Mouse (Mus musculus) MEL (cell line): ENCODE measurements around the gene Fto. TPM values are rescaled to one million over a fixed set of nuclear protein-coding genes. Genes with fewer than 3 reads are reported as not detected.

Experiments
- DNase-seq: peaks from one replicate; pipeline ENCODE4 v3.0.0; 2011; ENCODE audit warnings: low read depth, low spot score
- H3K27ac ChIP-seq: 2 replicates; pipeline ENCODE4 v1.5.1; 2012; ENCODE audit warnings: low read depth, mild to moderate bottlenecking, control low read depth, low read length, moderate library complexity; ENCODE audit not compliant: control insufficient read depth
- H3K27me3 ChIP-seq, 2 experiments: fragments of 150-350 bp in 1 of 2; sonication (generic) in 1 of 2; 2 replicates each; pipeline ENCODE4 v1.6.1; 2012; ENCODE audit warnings: low read length in 2 of 2, mild to moderate bottlenecking in 2 of 2, improper control_type of control experiment in 1 of 2, moderate library complexity in 1 of 2; ENCODE audit not compliant: insufficient read depth in 2 of 2, control insufficient read depth in 1 of 2
- H3K36me3 ChIP-seq, 2 experiments: 2 replicates each; pipeline ENCODE4 v1.6.1; 2012 to 2014; ENCODE audit warnings: low read length in 2 of 2, improper control_type of control experiment in 1 of 2, inconsistent platforms in 1 of 2, mild to moderate bottlenecking in 1 of 2; ENCODE audit not compliant: insufficient read depth in 2 of 2, control insufficient read depth in 1 of 2
- H3K4me1 ChIP-seq, 2 experiments: fragments of 150-350 bp in 1 of 2; sonication (generic) in 1 of 2; 2 replicates each; pipeline ENCODE4 v1.6.1; 2012; ENCODE audit warnings: low read length in 2 of 2, improper control_type of control experiment in 1 of 2, mild to moderate bottlenecking in 1 of 2; ENCODE audit not compliant: insufficient read depth in 2 of 2, control insufficient read depth in 1 of 2
- H3K4me3 ChIP-seq, 2 experiments: fragments of 150-350 bp in 1 of 2; sonication (generic) in 1 of 2; 2 replicates each; pipeline ENCODE4 v1.5.1; 2012; ENCODE audit warnings: low read depth in 2 of 2, low read length in 2 of 2, mild to moderate bottlenecking in 2 of 2, moderate library complexity in 2 of 2, control low read depth in 1 of 2, improper control_type of control experiment in 1 of 2; ENCODE audit not compliant: control insufficient read depth in 1 of 2, insufficient read depth in 1 of 2
- H3K79me2 ChIP-seq: 2 replicates; pipeline ENCODE4 v1.6.1; 2012; ENCODE audit warnings: mild to moderate bottlenecking, low read length, moderate library complexity; ENCODE audit not compliant: control insufficient read depth, poor library complexity, insufficient read depth
- H3K9ac ChIP-seq: 2 replicates; pipeline ENCODE4 v1.6.1; 2012; ENCODE audit warnings: low read depth, mild to moderate bottlenecking, control low read depth, low read length, moderate library complexity; ENCODE audit not compliant: control insufficient read depth, poor library complexity, severe bottlenecking
- H3K9me3 ChIP-seq: fragments of 150-350 bp; sonication (generic); replicated peaks from 2 replicates; pipeline ENCODE4 v1.6.1; 2012; ENCODE audit warnings: mild to moderate bottlenecking, low read length, improper control_type of control experiment, moderate library complexity; ENCODE audit not compliant: insufficient read depth
- BHLHE40 ChIP-seq: IDR thresholded peaks from 2 replicates; pipeline ENCODE4 v1.6.1; 2012; ENCODE audit warnings: low read depth, mild to moderate bottlenecking, inconsistent platforms, low read length, improper control_type of control experiment, borderline replicate concordance
- CHD1 ChIP-seq: IDR thresholded peaks from 2 replicates; pipeline ENCODE4 v1.6.1; 2012; ENCODE audit warnings: low read depth, mild to moderate bottlenecking, inconsistent platforms, low read length, improper control_type of control experiment
- CHD2 ChIP-seq: IDR thresholded peaks from 2 replicates; pipeline ENCODE4 v1.6.1; 2011; ENCODE audit warnings: low read length, improper control_type of control experiment
- CTCF ChIP-seq, 3 experiments: IDR thresholded peaks in 2 of 3; conservative IDR thresholded peaks in 1 of 3; 2 replicates each; pipeline ENCODE4 v1.5.1; 2011 to 2012; ENCODE audit warnings: low read length in 3 of 3, low read depth in 2 of 3, mild to moderate bottlenecking in 2 of 3, improper control_type of control experiment in 1 of 3, inconsistent platforms in 1 of 3, mixed read lengths in 1 of 3, moderate library complexity in 1 of 3; ENCODE audit not compliant: control insufficient read depth in 1 of 3, insufficient read depth in 1 of 3, poor library complexity in 1 of 3, severe bottlenecking in 1 of 3
- E2F4 ChIP-seq: IDR thresholded peaks from 2 replicates; pipeline ENCODE4 v1.6.1; 2011; ENCODE audit warnings: low read depth, low read length, improper control_type of control experiment, borderline replicate concordance
- EP300 ChIP-seq, 2 experiments: IDR thresholded peaks; 2 replicates each; pipeline ENCODE4 v1.6.1; 2011; ENCODE audit warnings: improper control_type of control experiment in 2 of 2, low read length in 2 of 2, low read depth in 1 of 2, mild to moderate bottlenecking in 1 of 2
- ETS1 ChIP-seq: IDR thresholded peaks from 2 replicates; pipeline ENCODE4 v1.6.1; 2012; ENCODE audit warnings: low read depth, mild to moderate bottlenecking, inconsistent platforms, low read length, improper control_type of control experiment, moderate library complexity
- GATA1 ChIP-seq: IDR thresholded peaks from 2 replicates; pipeline ENCODE4 v1.6.1; 2011; ENCODE audit warnings: low read depth, low read length, improper control_type of control experiment
- HCFC1 ChIP-seq: IDR thresholded peaks from 2 replicates; pipeline ENCODE4 v1.6.1; 2012; ENCODE audit warnings: low read depth, mild to moderate bottlenecking, inconsistent platforms, low read length, improper control_type of control experiment, moderate library complexity
- JUND ChIP-seq: IDR thresholded peaks from 2 replicates; pipeline ENCODE4 v1.6.1; 2011; ENCODE audit warnings: low read depth, mild to moderate bottlenecking, improper control_type of control experiment, low read length
- KAT2A ChIP-seq: conservative IDR thresholded peaks from 2 replicates; pipeline ENCODE4 v1.6.1; 2012; ENCODE audit warnings: low read depth, low read length, improper control_type of control experiment, inconsistent platforms
- MAX ChIP-seq: IDR thresholded peaks from 2 replicates; pipeline ENCODE4 v1.6.1; 2011; ENCODE audit warnings: low read length, improper control_type of control experiment
- MAZ ChIP-seq: IDR thresholded peaks from 2 replicates; pipeline ENCODE4 v1.6.1; 2012; ENCODE audit warnings: low read depth, mild to moderate bottlenecking, inconsistent platforms, low read length, improper control_type of control experiment
- MXI1 ChIP-seq: IDR thresholded peaks from 2 replicates; pipeline ENCODE4 v1.6.1; 2011; ENCODE audit warnings: mild to moderate bottlenecking, low read depth, low read length, improper control_type of control experiment
- MYC ChIP-seq: IDR thresholded peaks from 2 replicates; pipeline ENCODE4 v1.6.1; 2011; ENCODE audit warnings: low read depth, mild to moderate bottlenecking, low read length, improper control_type of control experiment, moderate library complexity
- NELFE ChIP-seq: IDR thresholded peaks from 2 replicates; pipeline ENCODE4 v1.6.1; 2011; ENCODE audit warnings: low read depth, low read length, improper control_type of control experiment
- POLR2A ChIP-seq, 2 experiments: IDR thresholded peaks; 2 replicates each; pipeline ENCODE4 v1.6.1; 2011 to 2012; ENCODE audit warnings: low read length in 2 of 2, mild to moderate bottlenecking in 2 of 2, control low read depth in 1 of 2, improper control_type of control experiment in 1 of 2, low read depth in 1 of 2, moderate library complexity in 1 of 2; ENCODE audit not compliant: control insufficient read depth in 1 of 2, insufficient read depth in 1 of 2, poor library complexity in 1 of 2
- POLR2AphosphoS2 ChIP-seq: IDR thresholded peaks from 2 replicates; pipeline ENCODE4 v1.6.1; 2011; ENCODE audit warnings: low read length, improper control_type of control experiment
- POLR2AphosphoS5 ChIP-seq: IDR thresholded peaks from 2 replicates; pipeline ENCODE4 v1.6.1; 2012; ENCODE audit warnings: low read depth, borderline replicate concordance, mild to moderate bottlenecking, inconsistent platforms, low read length, moderate library complexity, mixed read lengths
- RAD21 ChIP-seq: IDR thresholded peaks from 2 replicates; pipeline ENCODE4 v1.6.1; 2011; ENCODE audit warnings: mild to moderate bottlenecking, low read depth, low read length, improper control_type of control experiment
- RCOR1 ChIP-seq: IDR thresholded peaks from 2 replicates; pipeline ENCODE4 v1.6.1; 2012; ENCODE audit warnings: low read depth, mild to moderate bottlenecking, inconsistent platforms, low read length, improper control_type of control experiment
- SIN3A ChIP-seq: IDR thresholded peaks from 2 replicates; pipeline ENCODE4 v1.6.1; 2012; ENCODE audit warnings: low read length, improper control_type of control experiment, inconsistent platforms
- SMC3 ChIP-seq: IDR thresholded peaks from 2 replicates; pipeline ENCODE4 v1.6.1; 2011; ENCODE audit warnings: low read depth, low read length, improper control_type of control experiment
- TAL1 ChIP-seq: IDR thresholded peaks from 2 replicates; pipeline ENCODE4 v1.6.1; 2012; ENCODE audit warnings: mild to moderate bottlenecking, inconsistent platforms, low read length, moderate library complexity, mixed read lengths
- TBP ChIP-seq: IDR thresholded peaks from 2 replicates; pipeline ENCODE4 v1.8.0; 2011; ENCODE audit warnings: low read depth, low read length, improper control_type of control experiment
- UBTF ChIP-seq: IDR thresholded peaks from 2 replicates; pipeline ENCODE4 v1.6.1; 2012; ENCODE audit warnings: low read depth, mild to moderate bottlenecking, inconsistent platforms, low read length, improper control_type of control experiment, moderate library complexity, borderline replicate concordance; ENCODE audit not compliant: insufficient read depth
- USF1 ChIP-seq: IDR thresholded peaks from 2 replicates; pipeline ENCODE4 v1.6.1; 2014; ENCODE audit warnings: low read depth, mild to moderate bottlenecking, inconsistent platforms, low read length, improper control_type of control experiment, moderate library complexity
- USF2 ChIP-seq, 2 experiments: IDR thresholded peaks; 2 replicates each; pipeline ENCODE4 v1.6.1; 2011 to 2012; ENCODE audit warnings: improper control_type of control experiment in 2 of 2, low read length in 2 of 2, borderline replicate concordance in 1 of 2, inconsistent platforms in 1 of 2, low read depth in 1 of 2, mild to moderate bottlenecking in 1 of 2; ENCODE audit not compliant: insufficient read depth in 1 of 2
- ZKSCAN1 ChIP-seq: IDR thresholded peaks from 2 replicates; pipeline ENCODE4 v1.6.1; 2012; ENCODE audit warnings: low read depth, mild to moderate bottlenecking, inconsistent platforms, low read length, improper control_type of control experiment, moderate library complexity
- ZNF384 ChIP-seq: IDR thresholded peaks from 2 replicates; pipeline ENCODE4 v1.6.1; 2012; ENCODE audit warnings: low read depth, mild to moderate bottlenecking, inconsistent platforms, low read length, improper control_type of control experiment
- polyA plus RNA-seq, 2 experiments: library from polyadenylated mRNA; stranded (reverse) in 1 of 2; unstranded in 1 of 2; fragments of >175 nt in 1 of 2; fragments of >200 nt in 1 of 2; gene quantifications; 2 replicates each; pipeline versions ENCODE4 v1.2.1 to v1.2.4; 2012; ENCODE audit warnings: low replicate concordance in 2 of 2, low read depth in 1 of 2; ENCODE audit not compliant: insufficient read length in 2 of 2, insufficient read depth in 1 of 2, missing spikeins in 1 of 2
- total RNA-seq: library from RNA; depleted of rRNA; stranded (reverse); fragments of 300-350 nt; gene quantifications from 2 replicates; pipeline ENCODE4 v1.2.3, GENCODE M21; 2012

Fto gene
- total and polyA plus RNA-seq, 3 experiments: 13.5 to 41.1 TPM; not detected in 1

- DNase-seq: peak; percentile 84
- H3K4me3 ChIP-seq: no peak overlapping the region
- peaks cover 6% of the 10 kb centered on the region; the same call in 1 of the 2 replicates for H3K79me2 ChIP-seq
- H3K36me3 ChIP-seq: peaks cover 0 to 6% of the 10 kb centered on the region in 2 experiments; a peak in 2 of 4 replicates
- H3K9me3 ChIP-seq: no peaks in the 10 kb centered on the region
- peak overlapping the region; percentile 47 for H3K27ac ChIP-seq
- H3K9ac ChIP-seq: 0 out of 2 replicates have a peak overlapping the region, but pooled peaks have one; percentile 26
- no peaks in the 10 kb centered on the region for H3K27me3 ChIP-seq
- peaks cover 6% of the 10 kb centered on the region in 2 experiments; a peak in 2 of 4 replicates for H3K4me1 ChIP-seq
- TF ChIP-seq JUND (no peak), ETS1 (0 out of 2 replicates have a peak, but pooled peaks have one; percentile 32), CHD2 (no peak), CTCF (IDR thresholded peaks at IDR 0.05 in 2 of 3, conservative IDR thresholded peaks at IDR 0.05 in 1 of 3; ENCODE audit: control insufficient read depth in 1 of 3, insufficient read depth in 1 of 3, low read depth in 2 of 3, low read length in 3 of 3, poor library complexity in 1 of 3, severe bottlenecking in 1 of 3) (no peak), MAX (no peak; the same call in 1 of the 2 replicates), UBTF (no peak), POLR2AphosphoS2 (no peak), TAL1 (no peak), ZNF384 (no peak), KAT2A (no peak), SMC3 (no peak), TBP (no peak), HCFC1 (no peak), NELFE (no peak), EP300 (IDR thresholded peaks at IDR 0.05; ENCODE audit: low read depth in 1 of 2, low read length in 2 of 2) (peak; percentile 46 to 75), ZKSCAN1 (no peak), BHLHE40 (no peak), CHD1 (no peak), GATA1 (no peak), MXI1 (peak; percentile 49; the same call in 1 of the 2 replicates), RCOR1 (no peak), E2F4 (no peak), POLR2A (IDR thresholded peaks at IDR 0.05; ENCODE audit: control insufficient read depth in 1 of 2, insufficient read depth in 1 of 2, low read depth in 1 of 2, low read length in 2 of 2, poor library complexity in 1 of 2) (no peak), POLR2AphosphoS5 (no peak), RAD21 (no peak), USF2 (IDR thresholded peaks at IDR 0.05; ENCODE audit: borderline replicate concordance in 1 of 2, insufficient read depth in 1 of 2, low read depth in 1 of 2, low read length in 2 of 2) (no peak), MYC (no peak), SIN3A (peak; percentile 55; the same call in 1 of the 2 replicates), USF1 (no peak), MAZ (no peak)
Measured at GRCm38 (mm10) chr8:91390369-91391020, 77.2 kb downstream of the Fto start.
